Comparison of ENCODE assay signal across 31 mouse cellular contexts in the genomic region with DNA sequence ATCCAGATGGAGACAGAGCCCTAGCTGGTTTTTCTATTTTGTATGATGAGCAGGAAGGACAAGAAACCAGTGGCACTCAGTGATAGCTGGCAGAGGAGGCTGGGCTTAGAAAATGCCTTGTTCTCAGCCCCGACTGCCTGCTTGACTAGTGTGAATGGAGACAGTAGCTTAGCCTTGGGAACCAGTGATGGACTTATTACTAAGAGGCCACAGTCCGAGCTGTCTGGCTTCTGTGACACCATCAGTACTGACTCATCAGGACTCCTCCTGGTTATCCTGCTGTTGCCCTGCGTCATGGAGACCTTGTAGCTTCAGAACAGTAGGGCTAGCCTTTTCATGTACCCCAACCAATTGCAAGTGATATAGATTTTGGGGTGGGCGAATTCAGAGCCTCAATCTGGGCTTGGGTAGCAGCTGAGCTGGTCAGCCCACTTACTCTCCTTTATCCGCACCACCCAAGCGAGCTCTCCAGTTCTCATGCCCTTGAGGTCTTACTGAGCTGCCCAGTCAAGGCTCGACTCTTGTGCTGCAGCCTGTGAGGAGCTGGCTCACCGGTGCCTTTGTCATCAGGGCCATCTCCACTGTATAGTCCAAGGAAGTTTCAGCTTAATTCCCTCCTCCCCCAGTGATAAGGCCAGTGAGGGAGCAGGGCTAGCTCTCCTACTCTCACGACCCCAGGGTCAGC. TPM values are rescaled to one million over a fixed set of nuclear protein-coding genes. Genes with fewer than 3 reads are reported as not detected.
A peak's percentile ranks its signal among the peaks of the same experiment; 100 is the strongest.
DNase-seq lines count a peak whose midpoint lies in the region; ATAC-seq and TF ChIP-seq lines count a peak whose summit lies in the region.
"Had no signal": no experiment of that assay in that cellular context is flagged by ENCODE, and none has a peak within 500 bp of the region (broad histone marks: within the 10 kb centered on the region; RNA-seq: fewer than 3 reads in every experiment).

No protein-coding gene starts in this region.

- no peak for TF ChIP-seq CTCF in layer of hippocampus, adult 2 months (conservative IDR thresholded peaks at IDR 0.05)

- H3K27ac ChIP-seq in layer of hippocampus, adult 2 months, result 0 out of 2 replicates have a peak overlapping the region, but pooled peaks have one; percentile 32
- H3K27ac ChIP-seq in hindbrain, embryonic 12.5 days, result no peak overlapping the region
- H3K27ac ChIP-seq: embryonic facial prominence, embryonic 15.5 days; forebrain, embryonic 10.5 days; forebrain, embryonic 15.5 days; heart, adult 2 months; hindbrain, embryonic 10.5 days; hindbrain, embryonic 15.5 days had no signal

- no peak for DNase-seq in layer of hippocampus, adult 2 months (ENCODE audit: low spot score in 2 of 2)
- DNase-seq in layer of hippocampus, adult 8-10 months (ENCODE audit: low spot score in 2 of 2), result no peak
- DNase-seq in Muller cell, postnatal 12 days (ENCODE audit: inconsistent ontology term), result peak; percentile 2
- peak; percentile 29 for DNase-seq in adrenal gland, postnatal 10 days
- DNase-seq in brain, adult 2 months (ENCODE audit: low read depth, low spot score), result peak; percentile 46
- DNase-seq in urinary bladder, postnatal 4 days (ENCODE audit: low spot score in 2 of 2), result no peak
- DNase-seq: B cell, adult 2 months; cerebellum, adult 8-10 months; cerebellum, postnatal 14 days; embryo, embryonic 11 days; gastrocnemius, postnatal 36 days; heart, adult 2 months; kidney, adult 2 months had no signal

- 90% methylated on average over 9 of the region's 9 CpGs for WGBS in hindbrain, embryonic 12.5 days

- ATAC-seq in hindbrain, embryonic 12.5 days (ENCODE audit: low FRiP score), result no peak
- ATAC-seq: activated CD4-positive, CD25-positive, alpha-beta regulatory T cell, adult 4 months; CD4-positive, CD25-positive, alpha-beta regulatory T cell, adult 4 months; forebrain, embryonic 15.5 days; intestine, embryonic 16.5 days; Patski had no signal

- peaks cover 54% of the 10 kb centered on the region for H3K36me3 ChIP-seq in hindbrain, embryonic 12.5 days

- no peaks in the 10 kb centered on the region for H3K9me3 ChIP-seq in hindbrain, embryonic 12.5 days (replicated peaks)
- H3K9me3 ChIP-seq: embryonic facial prominence, embryonic 15.5 days; forebrain, embryonic 10.5 days; forebrain, embryonic 15.5 days; G1E; heart, embryonic 12.5 days; hindbrain, embryonic 10.5 days; hindbrain, embryonic 15.5 days had no signal

- H3K4me2 ChIP-seq in hindbrain, embryonic 12.5 days (replicated peaks), result no peak overlapping the region
- H3K4me2 ChIP-seq: embryonic facial prominence, embryonic 15.5 days; forebrain, embryonic 15.5 days; heart, embryonic 12.5 days; hindbrain, embryonic 15.5 days had no signal

- H3K9ac ChIP-seq in hindbrain, embryonic 12.5 days, result no peak overlapping the region
- H3K9ac ChIP-seq: embryonic facial prominence, embryonic 15.5 days; forebrain, embryonic 15.5 days; heart, embryonic 12.5 days; hindbrain, embryonic 15.5 days had no signal

- no peaks in the 10 kb centered on the region for H3K27me3 ChIP-seq in hindbrain, embryonic 12.5 days
- H3K27me3 ChIP-seq: embryonic facial prominence, embryonic 15.5 days; forebrain, embryonic 15.5 days; heart, embryonic 12.5 days; hindbrain, embryonic 15.5 days; Patski had no signal

- H3K4me1 ChIP-seq in hindbrain, embryonic 12.5 days, result peaks cover 10% of the 10 kb centered on the region; the same call in 1 of the 2 replicates

- H3K4me3 ChIP-seq in layer of hippocampus, adult 2 months, result no peak overlapping the region
- no peak overlapping the region for H3K4me3 ChIP-seq in hindbrain, embryonic 12.5 days
- H3K4me3 ChIP-seq: embryonic facial prominence, embryonic 15.5 days; erythroblast, embryonic 14.5 days; forebrain, embryonic 10.5 days; forebrain, embryonic 15.5 days; heart, adult 2 months; heart, embryonic 12.5 days; hindbrain, embryonic 10.5 days; hindbrain, embryonic 15.5 days had no signal

RNA-seq across cellular contexts. Expression of gene Ndufa10, which starts 33.5 kb away (rescaled TPM):
- 100 to 1,000 TPM; 275 to 279 TPM for total RNA-seq in layer of hippocampus, adult 2 months (2021)
- 100 to 1,000 TPM; 244 to 286 (median 261) TPM for total RNA-seq in layer of hippocampus, adult 8-10 months (2022)
- total RNA-seq in adrenal gland, postnatal 10 days (2021), result 100 to 1,000 TPM; 653 to 741 TPM
- polyA plus RNA-seq in hindbrain, embryonic 12.5 days (2016; fragmentation: Nextera tagmentation; extraction: Ambion mirVana), result 211 and 248 TPM in 2 replicates

RNA-seq across cellular contexts. Expression of gene Olfr1416, which starts 44.7 kb away (rescaled TPM):
- not detected for total RNA-seq in layer of hippocampus, adult 2 months (2021)
- total RNA-seq in layer of hippocampus, adult 8-10 months (2022), result not detected
- total RNA-seq in adrenal gland, postnatal 10 days (2021), result not detected
- not detected in 2 replicates for polyA plus RNA-seq in hindbrain, embryonic 12.5 days (2016; fragmentation: Nextera tagmentation; extraction: Ambion mirVana)
- total RNA-seq: common myeloid progenitor, adult 5-6 weeks; gastrocnemius, adult 8-10 months; gastrocnemius, postnatal 36 days; heart, adult 2 months; heart, postnatal 25 days had no signal
- polyA plus RNA-seq: CD4-positive, CD25-positive, alpha-beta regulatory T cell, adult 4 months; embryonic facial prominence, embryonic 11.5 days; embryonic facial prominence, embryonic 15.5 days; erythroblast, embryonic 14.5 days; forebrain, embryonic 10.5 days; forebrain, embryonic 15.5 days; G1E; heart, adult 2 months; heart, embryonic 12.5 days; heart, embryonic 16.5 days; hindbrain, embryonic 10.5 days; hindbrain, embryonic 15.5 days; intestine, embryonic 16.5 days; kidney, adult 2 months; Patski had no signal

RNA-seq across cellular contexts. Expression of gene Olfr1415, which starts 55.7 kb away (rescaled TPM):
- not detected for total RNA-seq in layer of hippocampus, adult 2 months (2021)
- total RNA-seq in layer of hippocampus, adult 8-10 months (2022), result not detected
- total RNA-seq in adrenal gland, postnatal 10 days (2021), result not detected
- polyA plus RNA-seq in hindbrain, embryonic 12.5 days (2016; fragmentation: Nextera tagmentation; extraction: Ambion mirVana), result not detected in 2 replicates
- total RNA-seq: common myeloid progenitor, adult 5-6 weeks; gastrocnemius, adult 8-10 months; gastrocnemius, postnatal 36 days; heart, adult 2 months; heart, postnatal 25 days had no signal
- polyA plus RNA-seq: activated CD4-positive, CD25-positive, alpha-beta regulatory T cell, adult 4 months; CD4-positive, CD25-positive, alpha-beta regulatory T cell, adult 4 months; embryonic facial prominence, embryonic 11.5 days; embryonic facial prominence, embryonic 15.5 days; erythroblast, embryonic 14.5 days; forebrain, embryonic 10.5 days; forebrain, embryonic 15.5 days; G1E; heart, adult 2 months; heart, embryonic 12.5 days; heart, embryonic 16.5 days; hindbrain, embryonic 10.5 days; hindbrain, embryonic 15.5 days; intestine, embryonic 16.5 days; kidney, adult 2 months; Patski had no signal

Comparison
In these comparisons a context has a peak if more than half of its experiments do, and no peak if none do; other contexts are left out.
1. DNase-seq: peak in Muller cell, postnatal 12 days (single experiment), adrenal gland, postnatal 10 days (single experiment) and brain, adult 2 months (single experiment); none in layer of hippocampus, adult 2 months (0 of 2), layer of hippocampus, adult 8-10 months (0 of 2) and urinary bladder, postnatal 4 days (0 of 2).